Mouse (Mus musculus) heart, postnatal 0 days (tissue): Measurements from ENCODE around the gene Vps16. TPM values are rescaled to one million over a fixed set of nuclear protein-coding genes. Genes with fewer than 3 reads are reported as not detected.

ENCODE experiments used
- ATAC-seq: fragments of 200-750 bp; cut with Nextera tagmentation; 2 replicates; pipeline ENCODE4 v1.8.0; 2017; ENCODE audit warnings: low read depth, moderate number of reproducible peaks, moderate library complexity; ENCODE audit not compliant: insufficient read depth
- DNase-seq: peaks from one replicate; pipeline ENCODE4 v3.0.0-alpha.2; 2016; ENCODE audit warnings: low spot score
- H3K27ac ChIP-seq: fragments of 300-500 bp; sonication (generic); 2 replicates; pipeline ENCODE4 v1.5.1; 2014; ENCODE audit warnings: low read depth, mild to moderate bottlenecking
- H3K27me3 ChIP-seq: fragments of 300-500 bp; sonication (generic); 2 replicates; pipeline ENCODE4 v1.6.1; 2014; ENCODE audit warnings: low read length, mixed read lengths; ENCODE audit not compliant: control insufficient read depth, insufficient read depth
- H3K36me3 ChIP-seq: fragments of 300-500 bp; sonication (generic); replicated peaks from 2 replicates; pipeline ENCODE4 v1.6.1; 2014; ENCODE audit warnings: low read length, mixed read lengths; ENCODE audit not compliant: control insufficient read depth, insufficient read depth
- H3K4me1 ChIP-seq: fragments of 300-500 bp; sonication (generic); 2 replicates; pipeline ENCODE4 v1.6.1; 2014; ENCODE audit warnings: antibody characterized with exemption; ENCODE audit not compliant: control insufficient read depth, insufficient read depth
- H3K4me2 ChIP-seq: fragments of 300-500 bp; sonication (generic); 2 replicates; pipeline ENCODE4 v1.6.1; 2014; ENCODE audit warnings: low read depth, mild to moderate bottlenecking, low read length, moderate library complexity
- H3K4me3 ChIP-seq: fragments of 300-500 bp; sonication (generic); 2 replicates; pipeline ENCODE4 v1.5.1; 2014; ENCODE audit warnings: low read depth, low read length
- H3K9ac ChIP-seq: fragments of 300-500 bp; sonication (generic); replicated peaks from 2 replicates; pipeline ENCODE4 v1.6.1; 2014; ENCODE audit warnings: low read depth, low read length, mixed read lengths
- H3K9me3 ChIP-seq: fragments of 300-500 bp; sonication (generic); replicated peaks from 2 replicates; pipeline ENCODE4 v1.6.1; 2016; ENCODE audit warnings: low read length; ENCODE audit not compliant: control insufficient read depth
- CTCF ChIP-seq: IDR thresholded peaks from 2 replicates; pipeline ENCODE4 v1.5.1; 2016; ENCODE audit warnings: antibody characterized with exemption, control low read depth, low read depth
- EP300 ChIP-seq: IDR thresholded peaks from 2 replicates; pipeline ENCODE4 v1.6.1; 2016; ENCODE audit warnings: antibody characterized with exemption, low read depth
- WGBS: fragments of 180-500 bp; shearing (Covaris S2); extraction: QIAGEN DNeasy Blood & Tissue Kit; methylation state at CpG from one replicate; pipeline ENCODE4 v1.1.7; 2014; 5-methylcytosine and 5-hydroxymethylcytosine counted together
- polyA plus RNA-seq: library from polyadenylated mRNA; unstranded; fragments of >200 nt; fragmentation: Nextera tagmentation; extraction: Ambion mirVana; gene quantifications from 2 replicates; pipeline ENCODE4 v1.2.1, GENCODE M21; 2015
- total RNA-seq: library from RNA; depleted of rRNA; stranded (reverse); fragments of >200 nt; gene quantifications from 2 replicates; pipeline ENCODE4 v1.2.3, GENCODE M21; 2014; ENCODE audit warnings: low replicate concordance; rRNA removed

The Vps16 gene
- total and polyA plus RNA-seq, 2 experiments from 2014 or later, result 30.2 to 37.9 TPM

- ATAC-seq, result no peak
- H3K27me3 ChIP-seq, result no peaks in the 10 kb centered on the region
- peaks cover 6% of the 10 kb centered on the region; the same call in 1 of the 2 replicates for H3K9me3 ChIP-seq
- H3K36me3 ChIP-seq, result no peaks in the 10 kb centered on the region
- TF ChIP-seq CTCF, result no peak
- TF ChIP-seq EP300, result no peak
- H3K27ac ChIP-seq, result no peak overlapping the region
- H3K4me3 ChIP-seq, result no peak overlapping the region
- 84% methylated on average over 4 of the region's 4 CpGs for WGBS
- H3K4me2 ChIP-seq, result no peak overlapping the region
- no peak overlapping the region for H3K9ac ChIP-seq
- DNase-seq, result no peak
- H3K4me1 ChIP-seq, result peaks cover 10% of the 10 kb centered on the region; the same call in 1 of the 2 replicates
Measured at GRCm38 (mm10) chr2:130488600-130488999, 64.5 kb downstream of the Vps16 start.

DNA sequence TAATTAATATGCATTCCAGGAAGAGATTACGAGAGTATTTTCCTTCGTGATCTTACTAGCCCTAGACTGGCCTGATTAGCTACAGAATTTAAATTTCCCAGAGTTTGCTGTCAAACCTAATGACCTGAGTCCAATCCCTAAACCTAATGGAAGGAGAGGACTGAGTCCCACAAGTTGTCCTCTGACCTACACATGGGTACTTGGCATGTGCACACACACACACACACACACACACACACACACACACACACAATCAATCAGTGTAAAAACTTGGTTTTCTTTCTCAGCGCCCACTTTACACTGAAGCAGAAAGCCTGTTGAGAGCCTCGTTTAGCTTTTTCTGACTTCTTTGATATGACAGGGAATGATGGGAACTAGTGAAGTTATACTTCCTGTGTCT is 67.0 kb downstream of the Vps16 start:
- peak overlapping the region; percentile 54; the same call in 1 of the 2 replicates for H3K27ac ChIP-seq
- H3K36me3 ChIP-seq, result no peaks in the 10 kb centered on the region
- 57% methylated on average over 4 of the region's 4 CpGs for WGBS
- no peak overlapping the region for H3K9ac ChIP-seq
- H3K9me3 ChIP-seq, result peaks cover 6% of the 10 kb centered on the region; the same call in 1 of the 2 replicates
- ATAC-seq, result no peak
- H3K27me3 ChIP-seq, result no peaks in the 10 kb centered on the region
- H3K4me1 ChIP-seq, result peaks cover 15% of the 10 kb centered on the region
- H3K4me3 ChIP-seq, result no peak overlapping the region
- H3K4me2 ChIP-seq, result no peak overlapping the region
- no peak for DNase-seq
- TF ChIP-seq CTCF (no peak), EP300 (no peak)

DNA sequence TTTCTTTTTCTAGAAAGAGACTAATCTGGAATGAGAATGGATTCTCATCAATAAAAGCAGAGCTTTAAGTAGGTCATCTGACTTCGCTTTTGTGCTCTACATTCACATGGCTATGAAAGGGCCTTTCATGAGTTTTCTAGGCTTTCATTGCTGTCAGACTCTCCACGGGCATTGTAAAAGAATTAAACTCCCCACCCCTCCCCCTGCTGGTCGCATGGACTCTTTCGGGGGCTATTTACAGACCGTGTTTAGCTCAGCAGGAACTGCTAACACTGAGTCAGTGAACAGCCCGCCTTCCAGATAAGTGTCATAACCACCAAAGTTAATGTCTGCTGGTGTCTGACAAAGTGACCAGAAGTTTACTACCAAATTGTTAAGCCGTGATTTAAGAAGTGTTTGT is 67.4 kb downstream of the Vps16 start:
- ATAC-seq (peak; percentile 60; the same call in 1 of the 2 replicates), DNase-seq (peak; percentile 45)
- Histone ChIP-seq H3K4me2 (no peak overlapping the region), H3K36me3 (no peaks in the 10 kb centered on the region), H3K9ac (no peak overlapping the region), H3K4me3 (no peak overlapping the region), H3K4me1 (peaks cover 18% of the 10 kb centered on the region), H3K27me3 (no peaks in the 10 kb centered on the region), H3K9me3 (peaks cover 6% of the 10 kb centered on the region; the same call in 1 of the 2 replicates), H3K27ac (peak overlapping the region; percentile 54)
- TF ChIP-seq EP300 (no peak), CTCF (peak; percentile 35)
- WGBS, result 19% methylated on average over 7 of the region's 7 CpGs

Other genes with a start within 250 kb of the Vps16 start
- gene Snrpb, start 244.9 kb upstream of the Vps16 start, total RNA-seq, result 375 and 410 TPM in 2 replicates
- gene Snrpb, start 244.9 kb upstream of the Vps16 start, polyA plus RNA-seq, result 307 and 316 TPM in 2 replicates
- not detected in 2 replicates for gene Tmc2, start 229.1 kb upstream of the Vps16 start, total RNA-seq
- gene Tmc2, start 229.1 kb upstream of the Vps16 start, polyA plus RNA-seq, result not detected in 2 replicates
- 47.4 and 50.9 TPM in 2 replicates for gene Nop56, start 149.9 kb upstream of the Vps16 start, total RNA-seq
- 57.4 and 57.6 TPM in 2 replicates for gene Nop56, start 149.9 kb upstream of the Vps16 start, polyA plus RNA-seq
- 359 and 497 TPM in 2 replicates for gene Idh3b, start 139.8 kb upstream of the Vps16 start, total RNA-seq
- 512 and 516 TPM in 2 replicates for gene Idh3b, start 139.8 kb upstream of the Vps16 start, polyA plus RNA-seq
- gene Ebf4, start 129.2 kb upstream of the Vps16 start, total RNA-seq, result 1.1 and 3.4 TPM in 2 replicates
- 0.16 and 0.18 TPM in 2 replicates for gene Ebf4, start 129.2 kb upstream of the Vps16 start, polyA plus RNA-seq
- gene Cpxm1, start 26.8 kb upstream of the Vps16 start, total RNA-seq, result 6.9 and 7.8 TPM in 2 replicates
- 9.5 and 11.5 TPM in 2 replicates for gene Cpxm1, start 26.8 kb upstream of the Vps16 start, polyA plus RNA-seq
- gene Gm28372, start 19.1 kb upstream of the Vps16 start, total RNA-seq, result not detected in 2 replicates
- gene Gm28372, start 19.1 kb upstream of the Vps16 start, polyA plus RNA-seq, result not detected in 2 replicates
- not detected in 2 replicates for gene 1700020A23Rik, start 19.1 kb upstream of the Vps16 start, total RNA-seq
- gene 1700020A23Rik, start 19.1 kb upstream of the Vps16 start, polyA plus RNA-seq, result not detected in 2 replicates
- gene Tmem239, start 17.9 kb upstream of the Vps16 start, total RNA-seq, result not detected in 2 replicates
- not detected in 2 replicates for gene Tmem239, start 17.9 kb upstream of the Vps16 start, polyA plus RNA-seq
- gene Pced1a, start 362 bp downstream of the Vps16 start, total RNA-seq, result 6.4 and 11.5 TPM in 2 replicates
- gene Pced1a, start 362 bp downstream of the Vps16 start, polyA plus RNA-seq, result 2.7 and 3.4 TPM in 2 replicates
- gene Ptpra, start 25.9 kb downstream of the Vps16 start, total RNA-seq, result 21.7 and 39.5 TPM in 2 replicates
- 44.2 and 44.5 TPM in 2 replicates for gene Ptpra, start 25.9 kb downstream of the Vps16 start, polyA plus RNA-seq
- 69.4 and 74.0 TPM in 2 replicates for gene Mrps26, start 139.4 kb downstream of the Vps16 start, total RNA-seq
- 86.9 and 87.7 TPM in 2 replicates for gene Mrps26, start 139.4 kb downstream of the Vps16 start, polyA plus RNA-seq
- gene Oxt, start 151.8 kb downstream of the Vps16 start, total RNA-seq, result not detected in 2 replicates
- gene Oxt, start 151.8 kb downstream of the Vps16 start, polyA plus RNA-seq, result not detected in 2 replicates
- not detected in 2 replicates for gene Avp, start 158.2 kb downstream of the Vps16 start, total RNA-seq
- 0.22 and 0.51 TPM in 2 replicates for gene Avp, start 158.2 kb downstream of the Vps16 start, polyA plus RNA-seq
- 8.2 and 9.8 TPM in 2 replicates for gene Fastkd5, start 205.7 kb downstream of the Vps16 start, total RNA-seq
- gene Fastkd5, start 205.7 kb downstream of the Vps16 start, polyA plus RNA-seq, result 9.8 TPM in 2 replicates
- gene Ubox5, start 205.7 kb downstream of the Vps16 start, total RNA-seq, result 1.0 and 2.1 TPM in 2 replicates
- 4.4 and 4.5 TPM in 2 replicates for gene Ubox5, start 205.7 kb downstream of the Vps16 start, polyA plus RNA-seq
- gene Lzts3, start 218.5 kb downstream of the Vps16 start, total RNA-seq, result 5.3 TPM in 2 replicates
- 0.77 and 0.81 TPM in 2 replicates for gene Lzts3, start 218.5 kb downstream of the Vps16 start, polyA plus RNA-seq
- 16.0 and 29.4 TPM in 2 replicates for gene Ddrgk1, start 240.3 kb downstream of the Vps16 start, total RNA-seq
- gene Ddrgk1, start 240.3 kb downstream of the Vps16 start, polyA plus RNA-seq, result 61.9 and 63.7 TPM in 2 replicates
- gene Itpa, start 243.3 kb downstream of the Vps16 start, total RNA-seq, result 72.8 and 100 TPM in 2 replicates
- gene Itpa, start 243.3 kb downstream of the Vps16 start, polyA plus RNA-seq, result 67.3 TPM in 2 replicates